Mouse (Mus musculus) liver, adult 2 months (tissue): ENCODE data around the gene Hnrnpd. TPM values are rescaled to one million over a fixed set of nuclear protein-coding genes. Genes with fewer than 3 reads are reported as not detected.
A peak's percentile ranks its signal among the peaks of the same experiment; 100 is the strongest.

Source experiments
- DNase-seq: peaks from one replicate; pipeline ENCODE4 v3.0.0-alpha.2; 2011; ENCODE audit warnings: low read depth, low spot score; ENCODE audit errors: extremely low read depth
- H3K27ac ChIP-seq: fragments of 200-500 bp; replicated peaks from 2 replicates; pipeline ENCODE4 v1.5.1; 2012; ENCODE audit warnings: low read depth, mild to moderate bottlenecking, control low read depth, inconsistent platforms, low read length; ENCODE audit not compliant: insufficient read depth
- H3K27me3 ChIP-seq: fragments of 200-500 bp; 2 replicates; pipeline ENCODE4 v1.6.1; 2012; ENCODE audit warnings: mild to moderate bottlenecking, moderate library complexity, low read length, inconsistent platforms; ENCODE audit not compliant: control insufficient read depth, insufficient read depth
- H3K36me3 ChIP-seq: fragments of 200-500 bp; 2 replicates; pipeline ENCODE4 v1.6.1; 2012; ENCODE audit warnings: low read length, inconsistent platforms; ENCODE audit not compliant: control insufficient read depth, insufficient read depth
- H3K4me1 ChIP-seq: fragments of 200-500 bp; 2 replicates; pipeline ENCODE4 v1.6.1; 2011; ENCODE audit warnings: low read length; ENCODE audit not compliant: control insufficient read depth, insufficient read depth
- H3K4me3 ChIP-seq: fragments of 200-500 bp; 2 replicates; pipeline ENCODE4 v1.5.1; 2011; ENCODE audit warnings: low read depth, mild to moderate bottlenecking, control low read depth, low read length, moderate library complexity; ENCODE audit not compliant: insufficient read depth
- H3K79me2 ChIP-seq: fragments of 200-500 bp; 2 replicates; pipeline ENCODE4 v1.6.1; 2012; ENCODE audit warnings: inconsistent platforms, mild to moderate bottlenecking, low read length, moderate library complexity; ENCODE audit not compliant: control insufficient read depth, insufficient read depth
- H3K9ac ChIP-seq: fragments of 200-500 bp; 2 replicates; pipeline ENCODE4 v1.6.1; 2012; ENCODE audit warnings: low read depth, mild to moderate bottlenecking, control low read depth, inconsistent platforms, low read length
- CTCF ChIP-seq: fragments of 200-500 bp; IDR thresholded peaks from 2 replicates; pipeline ENCODE4 v1.5.1; 2011; ENCODE audit warnings: low read depth, low read length, control low read depth
- POLR2A ChIP-seq: fragments of 200-500 bp; IDR thresholded peaks from 2 replicates; pipeline ENCODE4 v1.6.1; 2011; ENCODE audit warnings: low read length, control low read depth; ENCODE audit not compliant: insufficient read depth; ENCODE audit errors: extremely low read depth
- WGBS: fragments of 180-500 bp; shearing (Covaris S2); methylation state at CpG from one replicate; pipeline ENCODE4 v1.1.7; 2018; 5-methylcytosine and 5-hydroxymethylcytosine counted together
- polyA plus RNA-seq: library from polyadenylated mRNA; depleted of rRNA; stranded (reverse); fragments of >200 nt; gene quantifications from 2 replicates; pipeline ENCODE4 v1.2.3, GENCODE M21; 2012; rRNA removed
- total RNA-seq: library from RNA; depleted of rRNA; stranded (reverse); fragments of >200 nt; gene quantifications from 2 replicates; pipeline ENCODE4 v1.2.3, GENCODE M21; 2014; rRNA removed

Hnrnpd gene
- total and polyA plus RNA-seq, 2 experiments: 12.6 to 25.4 TPM

GRCm38 (mm10) chr5:99931910-99932309, 46.8 kb downstream of the Hnrnpd start:
- Histone ChIP-seq H3K79me2 (no peaks in the 10 kb centered on the region), H3K27me3 (no peaks in the 10 kb centered on the region), H3K36me3 (no peaks in the 10 kb centered on the region), H3K9ac (no peak overlapping the region), H3K4me1 (no peaks in the 10 kb centered on the region), H3K27ac (no peak overlapping the region), H3K4me3 (no peak overlapping the region)
- WGBS: 78% methylated on average over 6 of the region's 6 CpGs
- no peak for TF ChIP-seq CTCF
- no peak for TF ChIP-seq POLR2A
- DNase-seq: no peak

- Histone ChIP-seq H3K79me2 (no peaks in the 10 kb centered on the region), H3K4me3 (no peak overlapping the region), H3K9ac (no peak overlapping the region), H3K4me1 (no peaks in the 10 kb centered on the region), H3K27ac (no peak overlapping the region), H3K36me3 (no peaks in the 10 kb centered on the region), H3K27me3 (no peaks in the 10 kb centered on the region)
- peak; percentile 52 for DNase-seq
- TF ChIP-seq CTCF: peak; percentile 80
- TF ChIP-seq POLR2A: no peak
- 51% methylated on average over 4 of the region's 4 CpGs for WGBS
These were observed 50.8 kb downstream of the Hnrnpd start for GRCm38 (mm10) chr5:99927951-99928350.

DNA sequence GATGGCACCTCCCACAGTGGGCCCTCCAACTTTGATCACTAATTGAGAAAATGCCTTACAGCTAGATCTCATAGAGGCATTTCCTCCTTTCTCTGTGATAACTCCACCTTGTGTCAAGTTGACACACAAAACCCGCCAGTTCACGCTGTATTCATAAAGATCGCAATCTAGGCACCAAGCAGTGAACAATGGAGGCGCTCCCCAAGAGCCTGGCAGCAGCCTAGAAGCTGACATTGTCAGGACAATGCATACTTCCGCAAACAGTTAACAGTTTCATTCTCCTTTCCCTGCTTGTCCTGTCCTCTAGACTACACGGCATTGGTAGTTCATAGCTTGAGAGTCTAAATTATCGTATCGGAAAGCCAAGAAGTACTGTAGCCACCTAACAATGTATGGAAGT, 56.7 kb downstream of the Hnrnpd start:
- no peaks in the 10 kb centered on the region for H3K4me1 ChIP-seq
- DNase-seq: no peak
- no peaks in the 10 kb centered on the region for H3K36me3 ChIP-seq
- H3K79me2 ChIP-seq: no peaks in the 10 kb centered on the region
- TF ChIP-seq CTCF: no peak
- no peak for TF ChIP-seq POLR2A
- no peak overlapping the region for H3K4me3 ChIP-seq
- no peak overlapping the region for H3K9ac ChIP-seq
- no peaks in the 10 kb centered on the region for H3K27me3 ChIP-seq
- 86% methylated on average over 8 of the region's 8 CpGs for WGBS
- H3K27ac ChIP-seq: no peak overlapping the region

GRCm38 (mm10) chr5:99915494-99915893, 63.2 kb downstream of the Hnrnpd start:
- TF ChIP-seq POLR2A (no peak), CTCF (no peak)
- H3K27me3 ChIP-seq: no peaks in the 10 kb centered on the region
- no peaks in the 10 kb centered on the region for H3K4me1 ChIP-seq
- DNase-seq: no peak
- no peak overlapping the region for H3K9ac ChIP-seq
- H3K27ac ChIP-seq: no peak overlapping the region
- WGBS: 41% methylated on average over 7 of the region's 7 CpGs
- H3K79me2 ChIP-seq: no peaks in the 10 kb centered on the region
- H3K4me3 ChIP-seq: no peak overlapping the region
- H3K36me3 ChIP-seq: no peaks in the 10 kb centered on the region

DNA sequence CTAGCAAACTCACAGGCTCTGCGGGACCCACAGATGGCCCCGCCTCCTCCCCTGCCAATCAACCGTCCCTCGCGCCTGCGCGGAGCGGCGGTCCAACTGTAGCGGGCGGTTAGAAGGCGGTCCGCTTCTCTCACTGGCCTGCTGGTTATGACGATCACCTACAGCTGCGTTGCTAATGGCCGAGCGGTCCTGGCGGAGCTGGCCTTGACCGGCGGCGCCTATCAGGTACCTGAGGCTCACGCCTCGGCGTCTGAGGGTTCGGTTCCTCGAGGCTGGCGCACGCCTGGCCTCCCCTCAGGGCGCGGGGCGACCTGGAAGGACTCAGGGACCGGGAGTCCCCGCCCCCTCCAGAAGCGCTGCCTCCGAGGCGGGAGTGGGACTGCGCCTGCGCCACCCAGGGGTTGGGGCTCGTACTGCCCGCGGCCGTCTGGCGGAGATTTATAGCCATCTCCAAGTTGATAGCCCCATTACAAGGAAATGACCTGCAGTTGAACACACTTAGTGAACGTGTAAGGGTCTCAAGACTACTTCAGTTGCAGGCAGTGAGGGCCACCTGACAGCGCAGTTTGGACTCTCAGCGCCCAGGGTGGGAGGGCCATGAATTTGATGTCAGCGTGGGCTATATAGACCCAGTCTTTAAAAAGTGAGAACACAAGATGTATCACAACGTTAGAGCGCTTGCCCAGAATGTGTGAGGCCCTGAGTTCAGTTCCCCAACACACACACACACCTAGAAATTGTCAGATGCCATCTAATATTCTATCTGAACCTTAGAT, 72.4 kb downstream of the Hnrnpd start, which contains the start of gene Vamp9:
Gene Vamp9, plus strand, starts transcription at position 74 of the 776 bp plus-strand sequence.
- Histone ChIP-seq H3K4me3 (peak within 1 kb of the TSS; percentile 73), H3K36me3 (no peaks in the 10 kb centered on the region), H3K4me1 (no peaks in the 10 kb centered on the region), H3K79me2 (no peaks in the 10 kb centered on the region), H3K9ac (peak within 1 kb of the TSS; percentile 69), H3K27ac (no peak within 1 kb of the TSS), H3K27me3 (no peaks in the 10 kb centered on the region)
- WGBS: 7% methylated on average over 49 of the region's 49 CpGs
- DNase-seq: peak; percentile 44
- TF ChIP-seq CTCF (peak; percentile 43), POLR2A (no peak)

Other genes with a start within 250 kb of the Hnrnpd start
- gene Rasgef1b, start 249.9 kb downstream of the Hnrnpd start, total RNA-seq: 20.4 and 30.3 TPM in 2 replicates
- 4.0 and 4.3 TPM in 2 replicates for gene Rasgef1b, start 249.9 kb downstream of the Hnrnpd start, polyA plus RNA-seq
- gene Vamp9, start 72.7 kb downstream of the Hnrnpd start, total RNA-seq: not detected in 2 replicates
- not detected in 2 replicates for gene Vamp9, start 72.7 kb downstream of the Hnrnpd start, polyA plus RNA-seq
- gene 4930524J08Rik, start 123 bp upstream of the Hnrnpd start, total RNA-seq: 0.67 TPM in 1 of 2 replicates, not detected in the other
- gene 4930524J08Rik, start 123 bp upstream of the Hnrnpd start, polyA plus RNA-seq: 0.67 and 0.82 TPM in 2 replicates
- 46.9 and 51.4 TPM in 2 replicates for gene Hnrnpdl, start 60.7 kb upstream of the Hnrnpd start, total RNA-seq
- gene Hnrnpdl, start 60.7 kb upstream of the Hnrnpd start, polyA plus RNA-seq: 22.5 and 28.9 TPM in 2 replicates
- gene Enoph1, start 61.0 kb upstream of the Hnrnpd start, total RNA-seq: 5.9 and 6.2 TPM in 2 replicates
- gene Enoph1, start 61.0 kb upstream of the Hnrnpd start, polyA plus RNA-seq: 6.2 and 7.3 TPM in 2 replicates
- 0.07 TPM in 1 of 2 replicates, not detected in the other for gene Tmem150c, start 180.9 kb upstream of the Hnrnpd start, total RNA-seq
- 0.07 and 0.20 TPM in 2 replicates for gene Tmem150c, start 180.9 kb upstream of the Hnrnpd start, polyA plus RNA-seq